ENCODE assay signal across 25 mouse cellular contexts in the genomic region with DNA sequence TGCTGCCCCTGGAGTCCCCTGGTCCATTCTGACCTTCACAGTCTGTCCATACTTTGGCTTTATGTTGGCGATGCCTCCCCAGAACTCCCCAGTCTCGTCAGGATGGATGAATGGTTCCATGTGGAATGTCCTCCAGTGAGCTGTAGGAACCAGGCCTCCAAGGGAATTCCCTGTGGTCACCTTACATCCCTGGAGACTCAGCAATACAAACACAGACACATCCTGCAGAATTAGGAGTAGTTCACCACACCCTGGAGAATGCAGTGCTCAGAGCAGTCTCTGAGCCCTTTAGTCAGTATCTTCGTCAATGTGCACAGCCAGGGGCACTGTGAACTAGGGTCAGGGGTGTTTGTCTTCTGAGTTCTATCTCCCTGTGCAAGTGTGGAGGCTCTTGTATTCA. TPM values are rescaled to one million over a fixed set of nuclear protein-coding genes. Genes with fewer than 3 reads are reported as not detected.
"Had no signal": no experiment of that assay in that cellular context is flagged by ENCODE, and none has a peak within 500 bp of the region (broad histone marks: within the 10 kb centered on the region; RNA-seq: fewer than 3 reads in every experiment).

No protein-coding gene starts in this region.

- H3K4me2 ChIP-seq: limb, embryonic 12.5 days; limb, embryonic 15.5 days; liver, embryonic 13.5 days; midbrain, embryonic 13.5 days; neural tube, embryonic 12.5 days; neural tube, embryonic 15.5 days had no signal

- H3K27ac ChIP-seq: limb, embryonic 12.5 days; limb, embryonic 15.5 days; liver, embryonic 13.5 days; midbrain, embryonic 10.5 days; midbrain, embryonic 13.5 days; neural tube, embryonic 12.5 days; neural tube, embryonic 15.5 days; stomach, postnatal 0 days had no signal

- H3K4me3 ChIP-seq: limb, embryonic 12.5 days; limb, embryonic 15.5 days; liver, embryonic 13.5 days; megakaryocyte, embryonic 14.5 days; midbrain, embryonic 10.5 days; midbrain, embryonic 13.5 days; neural tube, embryonic 12.5 days; neural tube, embryonic 15.5 days had no signal

- ATAC-seq: midbrain, embryonic 13.5 days; midbrain, embryonic 16.5 days had no signal

- H3K27me3 ChIP-seq: limb, embryonic 12.5 days; limb, embryonic 15.5 days; liver, embryonic 13.5 days; midbrain, embryonic 13.5 days; neural tube, embryonic 12.5 days; neural tube, embryonic 15.5 days had no signal

- DNase-seq: kidney, adult 11 months; kidney, adult 8-10 months; kidney, postnatal 14 days; kidney, postnatal 4 days; liver, embryonic 13.5 days; lung, adult 2 months; lung, postnatal 36 days; right cerebral cortex, adult 18-20 months; right cerebral cortex, postnatal 14 days; right cerebral cortex, postnatal 4 days; thymus, adult 2 months; thymus, postnatal 14 days; thymus, postnatal 4 days had no signal

- H3K36me3 ChIP-seq: limb, embryonic 12.5 days; limb, embryonic 15.5 days; liver, embryonic 13.5 days; midbrain, embryonic 10.5 days; midbrain, embryonic 13.5 days; neural tube, embryonic 12.5 days; neural tube, embryonic 15.5 days had no signal

- H3K9ac ChIP-seq: limb, embryonic 12.5 days; limb, embryonic 15.5 days; liver, embryonic 13.5 days; midbrain, embryonic 13.5 days; neural tube, embryonic 12.5 days; neural tube, embryonic 15.5 days had no signal

- H3K9me3 ChIP-seq: limb, embryonic 15.5 days; liver, embryonic 13.5 days; midbrain, embryonic 10.5 days; midbrain, embryonic 13.5 days; neural tube, embryonic 12.5 days; neural tube, embryonic 15.5 days had no signal

RNA-seq across cellular contexts. Expression of gene Ccr7, which starts 46.6 kb away (rescaled TPM):
- total RNA-seq: layer of hippocampus, adult 18-20 months; layer of hippocampus, postnatal 14 days; left cerebral cortex, postnatal 36 days had no signal
- polyA plus RNA-seq: midbrain, embryonic 13.5 days; neural tube, embryonic 15.5 days had no signal
